21 mouse cellular contexts compared by ENCODE assay signal in the genomic region with DNA sequence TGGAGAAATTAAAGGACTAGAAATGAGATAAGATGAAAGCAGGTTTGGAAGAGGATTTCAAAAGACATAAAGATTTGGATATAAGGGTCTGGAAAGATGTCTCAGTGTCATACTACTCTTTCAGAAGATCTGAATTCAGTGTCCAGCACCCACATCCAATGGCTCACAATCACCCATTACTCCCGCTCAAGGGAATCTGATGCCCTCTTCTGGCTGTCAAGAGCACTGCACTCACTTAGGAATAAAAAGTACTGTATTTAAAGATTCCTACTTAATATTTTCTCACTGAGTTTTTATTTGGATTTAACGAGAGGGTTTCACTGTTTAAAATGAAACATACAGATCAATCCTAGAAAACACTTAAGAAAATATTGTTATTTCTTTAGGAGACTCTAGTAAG. TPM values are rescaled to one million over a fixed set of nuclear protein-coding genes. Genes with fewer than 3 reads are reported as not detected.
A peak's percentile ranks its signal among the peaks of the same experiment; 100 is the strongest.
DNase-seq lines count a peak whose midpoint lies in the region; ATAC-seq and TF ChIP-seq lines count a peak whose summit lies in the region.
"Had no signal": no experiment of that assay in that cellular context is flagged by ENCODE, and none has a peak within 500 bp of the region (broad histone marks: within the 10 kb centered on the region; RNA-seq: fewer than 3 reads in every experiment).

No protein-coding gene starts in this region.

- DNase-seq in cerebellum, adult 8-10 months = peak; percentile 14
- no peak for DNase-seq in cerebellum, adult 11 months
- peak; percentile 18 for DNase-seq in midbrain, postnatal 0 days (ENCODE audit: low spot score)
- no peak for DNase-seq in midbrain, embryonic 10.5 days (ENCODE audit: low spot score)
- no peak for DNase-seq in adrenal gland, adult 18-20 months (ENCODE audit: low spot score in 2 of 2)
- no peak for DNase-seq in forebrain, embryonic 11.5 days (ENCODE audit: low spot score)
- DNase-seq: adrenal gland, postnatal 36 days; B cell, adult 2 months; gastrocnemius, postnatal 14 days; lung, postnatal 10 days had no signal

- no peak for ATAC-seq in intestine, postnatal 0 days
- no peak for ATAC-seq in intestine, embryonic 16.5 days
- no peak for ATAC-seq in midbrain, postnatal 0 days (ENCODE audit: low FRiP score)
- no peak for ATAC-seq in forebrain, embryonic 11.5 days (replicated peaks; ENCODE audit: low FRiP score)
- ATAC-seq: activated CD4-positive, CD25-positive, alpha-beta regulatory T cell, adult 4 months had no signal

- TF ChIP-seq CTCF in intestine, postnatal 0 days (IDR thresholded peaks at IDR 0.05; ENCODE audit: low read depth) = peak; percentile 32
- TF ChIP-seq CTCF in midbrain, postnatal 0 days (IDR thresholded peaks at IDR 0.05) = peak; percentile 74

- no peak overlapping the region for H3K4me3 ChIP-seq in intestine, postnatal 0 days (ENCODE audit: low read depth, low read length)
- no peak overlapping the region for H3K4me3 ChIP-seq in intestine, embryonic 16.5 days (ENCODE audit: low read length)
- H3K4me3 ChIP-seq in midbrain, postnatal 0 days (ENCODE audit: low read depth, low read length) = no peak overlapping the region
- no peak overlapping the region for H3K4me3 ChIP-seq in midbrain, embryonic 10.5 days
- no peak overlapping the region for H3K4me3 ChIP-seq in forebrain, embryonic 11.5 days (ENCODE audit: low read depth, low read length)
- H3K4me3 ChIP-seq: embryonic facial prominence, embryonic 10.5 days; erythroblast, embryonic 14.5 days; heart, embryonic 10.5 days; limb, embryonic 15.5 days; myocyte had no signal

- H3K4me1 ChIP-seq in intestine, postnatal 0 days (replicated peaks; ENCODE audit: control insufficient read depth, insufficient read depth, low read length) = no peaks in the 10 kb centered on the region
- peaks cover 9% of the 10 kb centered on the region for H3K4me1 ChIP-seq in intestine, embryonic 16.5 days (ENCODE audit: control insufficient read depth, insufficient read depth, low read length)
- no peaks in the 10 kb centered on the region for H3K4me1 ChIP-seq in midbrain, postnatal 0 days (ENCODE audit: insufficient read depth, low read length)
- peaks cover 32% of the 10 kb centered on the region for H3K4me1 ChIP-seq in midbrain, embryonic 10.5 days
- H3K4me1 ChIP-seq in forebrain, embryonic 11.5 days (replicated peaks; ENCODE audit: control insufficient read depth, insufficient read depth, low read length) = peaks cover 12% of the 10 kb centered on the region; the same call in 1 of the 2 replicates

- no peak overlapping the region for H3K9ac ChIP-seq in intestine, postnatal 0 days (ENCODE audit: low read depth, low read length)
- no peak overlapping the region for H3K9ac ChIP-seq in intestine, embryonic 16.5 days (ENCODE audit: low read depth, low read length)
- no peak overlapping the region for H3K9ac ChIP-seq in midbrain, postnatal 0 days (replicated peaks; ENCODE audit: low read length, poor library complexity, severe bottlenecking)
- no peak overlapping the region for H3K9ac ChIP-seq in forebrain, embryonic 11.5 days (ENCODE audit: low read length)
- H3K9ac ChIP-seq: limb, embryonic 15.5 days had no signal

- H3K36me3 ChIP-seq in intestine, postnatal 0 days (ENCODE audit: control insufficient read depth, insufficient read depth) = no peaks in the 10 kb centered on the region
- no peaks in the 10 kb centered on the region for H3K36me3 ChIP-seq in intestine, embryonic 16.5 days (ENCODE audit: control insufficient read depth, insufficient read depth, low read length)
- no peaks in the 10 kb centered on the region for H3K36me3 ChIP-seq in midbrain, postnatal 0 days (ENCODE audit: insufficient read depth, low read length)
- H3K36me3 ChIP-seq in midbrain, embryonic 10.5 days = no peaks in the 10 kb centered on the region
- H3K36me3 ChIP-seq in forebrain, embryonic 11.5 days (ENCODE audit: control insufficient read depth, insufficient read depth, low read length) = no peaks in the 10 kb centered on the region
- H3K36me3 ChIP-seq: embryonic facial prominence, embryonic 10.5 days; heart, embryonic 10.5 days; limb, embryonic 15.5 days had no signal

- H3K27ac ChIP-seq in intestine, postnatal 0 days (ENCODE audit: low read depth, low read length) = no peak overlapping the region
- H3K27ac ChIP-seq in intestine, embryonic 16.5 days (ENCODE audit: low read length) = no peak overlapping the region
- no peak overlapping the region for H3K27ac ChIP-seq in midbrain, postnatal 0 days (ENCODE audit: low read depth, low read length)
- no peak overlapping the region for H3K27ac ChIP-seq in midbrain, embryonic 10.5 days (replicated peaks)
- no peak overlapping the region for H3K27ac ChIP-seq in forebrain, embryonic 11.5 days (ENCODE audit: low read depth, low read length)
- H3K27ac ChIP-seq: embryonic facial prominence, embryonic 10.5 days; heart, embryonic 10.5 days; limb, embryonic 15.5 days had no signal

- peaks cover 32% of the 10 kb centered on the region for H3K27me3 ChIP-seq in intestine, postnatal 0 days (replicated peaks; ENCODE audit: control insufficient read depth, insufficient read depth, low read length)
- peaks cover 37% of the 10 kb centered on the region for H3K27me3 ChIP-seq in intestine, embryonic 16.5 days (replicated peaks; ENCODE audit: control insufficient read depth, insufficient read depth, low read length)
- H3K27me3 ChIP-seq in midbrain, postnatal 0 days (ENCODE audit: insufficient read depth, low read length) = no peaks in the 10 kb centered on the region
- peaks cover 43% of the 10 kb centered on the region for H3K27me3 ChIP-seq in midbrain, embryonic 10.5 days (ENCODE audit: low read depth, poor library complexity, severe bottlenecking)
- peaks cover 33% of the 10 kb centered on the region for H3K27me3 ChIP-seq in forebrain, embryonic 11.5 days (ENCODE audit: control insufficient read depth, insufficient read depth, low read length)

- H3K9me3 ChIP-seq in intestine, postnatal 0 days (ENCODE audit: control insufficient read depth) = no peaks in the 10 kb centered on the region
- no peaks in the 10 kb centered on the region for H3K9me3 ChIP-seq in intestine, embryonic 16.5 days (ENCODE audit: control insufficient read depth, low read length)
- H3K9me3 ChIP-seq in midbrain, postnatal 0 days (ENCODE audit: low read length) = no peaks in the 10 kb centered on the region
- no peaks in the 10 kb centered on the region for H3K9me3 ChIP-seq in midbrain, embryonic 10.5 days (replicated peaks)
- no peaks in the 10 kb centered on the region for H3K9me3 ChIP-seq in forebrain, embryonic 11.5 days (ENCODE audit: control insufficient read depth, low read length)
- H3K9me3 ChIP-seq: embryonic facial prominence, embryonic 10.5 days; heart, embryonic 10.5 days; limb, embryonic 15.5 days had no signal

- 24% methylated on average over 2 of the region's 2 CpGs for WGBS in intestine, postnatal 0 days
- 25% methylated on average over 2 of the region's 2 CpGs for WGBS in intestine, embryonic 16.5 days
- WGBS in midbrain, postnatal 0 days = 24% methylated on average over 2 of the region's 2 CpGs
- 21% methylated on average over 2 of the region's 2 CpGs for WGBS in midbrain, embryonic 10.5 days
- 28% methylated on average over 2 of the region's 2 CpGs for WGBS in forebrain, embryonic 11.5 days

- no peak overlapping the region for H3K4me2 ChIP-seq in intestine, postnatal 0 days (replicated peaks; ENCODE audit: low read depth)
- H3K4me2 ChIP-seq in intestine, embryonic 16.5 days (ENCODE audit: low read depth, low read length) = no peak overlapping the region
- H3K4me2 ChIP-seq in midbrain, postnatal 0 days (ENCODE audit: low read depth, low read length, poor library complexity, severe bottlenecking) = no peak overlapping the region
- no peak overlapping the region for H3K4me2 ChIP-seq in forebrain, embryonic 11.5 days (ENCODE audit: low read depth, low read length, severe bottlenecking)
- H3K4me2 ChIP-seq: limb, embryonic 15.5 days had no signal

RNA-seq across cellular contexts. Expression of a gene that starts 2.2 kb away (rescaled TPM):
- 0.20 and 0.21 TPM in 2 replicates for polyA plus RNA-seq in intestine, postnatal 0 days (2015; fragmentation: Nextera tagmentation; extraction: Ambion mirVana)
- polyA plus RNA-seq in intestine, embryonic 16.5 days (2015; fragmentation: Nextera tagmentation; extraction: Ambion mirVana) = 0.04 and 0.18 TPM in 2 replicates
- 62.8 and 72.6 TPM in 2 replicates for total RNA-seq in midbrain, postnatal 0 days (2014; rRNA removed)
- polyA plus RNA-seq in midbrain, postnatal 0 days (2015; fragmentation: Nextera tagmentation; extraction: Ambion mirVana) = 64.1 and 69.6 TPM in 2 replicates
- polyA plus RNA-seq in midbrain, embryonic 10.5 days (2016; fragmentation: Nextera tagmentation; extraction: Ambion mirVana) = 0.47 and 1.1 TPM in 2 replicates
- total RNA-seq in adrenal gland, adult 18-20 months (2021) = under 1 TPM in 1 of 2 experiments, not detected in 1; 0.17 TPM
- polyA plus RNA-seq in forebrain, embryonic 11.5 days (2014; fragmentation: Nextera tagmentation; extraction: Ambion mirVana) = 1.2 and 1.3 TPM in 2 replicates
- total RNA-seq: heart, postnatal 25 days; neutrophil, adult 5-6 weeks had no signal
- polyA plus RNA-seq: erythroblast, embryonic 14.5 days; myocyte; thymus, postnatal 0 days had no signal

Comparison
In these comparisons a context has a peak if more than half of its experiments do, and no peak if none do; other contexts are left out.
1. DNase-seq: peak in cerebellum, adult 8-10 months (single experiment) and midbrain, postnatal 0 days (single experiment); none in cerebellum, adult 11 months (single experiment), midbrain, embryonic 10.5 days (single experiment), adrenal gland, adult 18-20 months (0 of 2) and forebrain, embryonic 11.5 days (single experiment).
2. RNA of a gene that starts 2.2 kb away (polyA plus RNA-seq): 64.1 to 69.6 TPM in midbrain, postnatal 0 days; 1.2 to 1.3 TPM in forebrain, embryonic 11.5 days, 0.47 to 1.1 TPM in midbrain, embryonic 10.5 days, 0.20 to 0.21 TPM in intestine, postnatal 0 days and 0.04 to 0.18 TPM in intestine, embryonic 16.5 days; every median in the first group is over 10 times any median in the second.